Mouse (Mus musculus) hindbrain, embryonic 16.5 days (tissue): ENCODE results near the gene Barx2. TPM values are rescaled to one million over a fixed set of nuclear protein-coding genes. Genes with fewer than 3 reads are reported as not detected.

Experiments
- ATAC-seq: fragments of 200-750 bp; cut with Nextera tagmentation; 2 replicates; pipeline ENCODE4 v1.8.0; 2017; ENCODE audit warnings: moderate TSS enrichment, moderate library complexity
- H3K27ac ChIP-seq: fragments of 300-500 bp; sonication (generic); 2 replicates; pipeline ENCODE4 v1.5.1; 2014; ENCODE audit warnings: low read depth, mild to moderate bottlenecking, control low read depth, low read length, moderate library complexity
- H3K27me3 ChIP-seq: fragments of 300-500 bp; sonication (generic); replicated peaks from 2 replicates; pipeline ENCODE4 v1.6.1; 2014; ENCODE audit warnings: low read length; ENCODE audit not compliant: control insufficient read depth, insufficient read depth
- H3K36me3 ChIP-seq: fragments of 300-500 bp; sonication (generic); 2 replicates; pipeline ENCODE4 v1.6.1; 2014; ENCODE audit warnings: mild to moderate bottlenecking, low read length, moderate library complexity, mixed read lengths; ENCODE audit not compliant: control insufficient read depth, insufficient read depth
- H3K4me1 ChIP-seq: fragments of 300-500 bp; sonication (generic); 2 replicates; pipeline ENCODE4 v1.6.1; 2014; ENCODE audit warnings: low read depth, low read length; ENCODE audit not compliant: control insufficient read depth, insufficient read depth
- H3K4me2 ChIP-seq: fragments of 300-500 bp; sonication (generic); 2 replicates; pipeline ENCODE4 v1.6.1; 2014; ENCODE audit warnings: mild to moderate bottlenecking, low read length, control low read depth, moderate library complexity
- H3K4me3 ChIP-seq: fragments of 300-500 bp; sonication (generic); 2 replicates; pipeline ENCODE4 v1.5.1; 2014; ENCODE audit warnings: mild to moderate bottlenecking, low read length, control low read depth, moderate library complexity
- H3K9ac ChIP-seq: fragments of 300-500 bp; sonication (generic); 2 replicates; pipeline ENCODE4 v1.6.1; 2014; ENCODE audit warnings: low read depth, mild to moderate bottlenecking, control low read depth, low read length, moderate library complexity
- H3K9me3 ChIP-seq: fragments of 300-500 bp; sonication (generic); 2 replicates; pipeline ENCODE4 v1.6.1; 2014; ENCODE audit warnings: mild to moderate bottlenecking, low read length, moderate library complexity; ENCODE audit not compliant: control insufficient read depth
- WGBS: fragments of 180-500 bp; shearing (Covaris S2); extraction: QIAGEN DNeasy Blood & Tissue Kit; methylation state at CpG from one replicate; pipeline ENCODE4 v1.1.7; 2014; 5-methylcytosine and 5-hydroxymethylcytosine counted together
- polyA plus RNA-seq: library from polyadenylated mRNA; unstranded; fragments of >200 nt; fragmentation: Nextera tagmentation; extraction: Ambion mirVana; gene quantifications from 2 replicates; pipeline ENCODE4 v1.2.1, GENCODE M21; 2015

Barx2 gene
- polyA plus RNA-seq, 1 experiment from 2014 or later = 0.45 TPM

DNA sequence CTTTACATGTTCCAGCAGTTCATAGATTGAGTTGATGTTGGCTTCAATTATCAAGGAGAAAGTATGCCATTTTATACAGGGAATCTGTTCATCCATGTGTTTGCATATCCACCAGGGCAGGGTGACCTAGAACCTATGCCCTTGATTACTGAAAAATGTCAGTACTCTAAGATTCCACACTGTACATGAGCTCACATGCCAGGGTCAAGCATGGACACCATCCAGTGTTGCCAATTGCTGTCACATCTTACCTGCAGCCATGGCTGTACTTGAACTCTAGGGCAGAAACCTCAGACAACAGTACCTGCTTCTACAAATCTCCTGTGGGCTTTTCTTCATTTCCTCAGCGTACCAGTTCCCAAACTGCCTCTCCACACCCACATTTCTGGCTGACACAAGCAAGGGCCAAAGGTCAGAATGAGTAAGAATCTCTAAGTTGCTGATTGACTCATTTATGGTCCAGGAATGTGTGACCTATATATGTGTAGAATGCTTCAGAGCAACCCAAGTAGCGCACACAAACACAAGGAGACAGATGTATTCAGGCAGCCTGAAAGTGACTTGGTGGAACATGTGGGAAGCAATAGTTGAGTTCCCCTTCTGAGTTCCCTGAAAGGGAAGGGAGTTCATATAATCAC is 44.3 kb downstream of the Barx2 start:
- no peak overlapping the region for H3K27ac ChIP-seq
- H3K27me3 ChIP-seq = no peaks in the 10 kb centered on the region
- no peaks in the 10 kb centered on the region for H3K4me1 ChIP-seq
- H3K4me2 ChIP-seq = no peak overlapping the region
- H3K9me3 ChIP-seq = no peaks in the 10 kb centered on the region
- no peaks in the 10 kb centered on the region for H3K36me3 ChIP-seq
- H3K4me3 ChIP-seq = no peak overlapping the region
- ATAC-seq = no peak
- no peak overlapping the region for H3K9ac ChIP-seq
- WGBS = 82% methylated on average over 2 of the region's 2 CpGs

DNA sequence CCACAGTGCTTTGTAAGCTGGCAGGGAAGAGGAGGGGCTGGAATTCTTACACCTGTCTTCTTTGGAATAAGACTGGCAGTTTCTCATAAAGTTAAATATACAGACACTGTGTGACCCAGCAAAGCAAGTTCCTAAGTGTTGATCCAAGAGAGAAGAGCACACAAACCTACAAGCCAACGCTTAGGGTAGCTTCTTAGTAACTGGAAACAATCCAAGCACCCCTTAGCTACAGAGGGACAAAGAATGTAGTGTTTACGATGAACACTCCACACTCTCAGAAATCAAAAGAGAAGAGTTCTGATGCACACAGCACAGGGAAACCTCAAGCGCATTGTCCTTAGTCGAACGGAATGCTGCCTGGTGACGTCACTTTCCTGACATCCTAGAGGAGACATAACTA is 49.4 kb downstream of the Barx2 start:
- Histone ChIP-seq H3K27me3 (no peaks in the 10 kb centered on the region), H3K27ac (no peak overlapping the region), H3K4me2 (no peak overlapping the region), H3K9ac (no peak overlapping the region), H3K36me3 (no peaks in the 10 kb centered on the region), H3K4me3 (no peak overlapping the region), H3K9me3 (no peaks in the 10 kb centered on the region), H3K4me1 (no peaks in the 10 kb centered on the region)
- no peak for ATAC-seq
- WGBS = 61% methylated on average over 6 of the region's 6 CpGs

DNA sequence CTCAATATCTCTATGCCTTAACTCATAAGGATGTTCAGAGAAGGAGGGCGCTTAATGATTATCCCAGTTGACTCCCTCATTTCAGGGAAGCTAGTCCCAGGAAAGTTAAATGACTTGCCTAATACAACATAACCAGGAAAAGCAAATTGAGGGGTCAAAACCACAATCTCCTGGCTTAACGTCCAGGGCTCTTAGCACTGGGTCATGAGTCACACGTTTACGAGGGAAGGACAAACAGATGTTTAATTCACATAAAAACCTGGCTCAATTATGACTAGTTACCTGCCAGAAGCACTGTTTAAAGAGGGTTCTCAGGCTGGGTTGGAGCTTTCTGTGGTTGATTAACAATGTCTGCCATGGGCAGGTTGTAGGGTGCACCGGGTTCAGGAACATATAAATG is 53.8 kb downstream of the Barx2 start:
- 88% methylated on average over 5 of the region's 5 CpGs for WGBS
- no peak overlapping the region for H3K4me3 ChIP-seq
- ATAC-seq = no peak
- H3K27ac ChIP-seq = no peak overlapping the region
- H3K4me2 ChIP-seq = no peak overlapping the region
- peaks cover 13% of the 10 kb centered on the region for H3K4me1 ChIP-seq
- H3K36me3 ChIP-seq = no peaks in the 10 kb centered on the region
- no peak overlapping the region for H3K9ac ChIP-seq
- H3K27me3 ChIP-seq = no peaks in the 10 kb centered on the region
- no peaks in the 10 kb centered on the region for H3K9me3 ChIP-seq

DNA sequence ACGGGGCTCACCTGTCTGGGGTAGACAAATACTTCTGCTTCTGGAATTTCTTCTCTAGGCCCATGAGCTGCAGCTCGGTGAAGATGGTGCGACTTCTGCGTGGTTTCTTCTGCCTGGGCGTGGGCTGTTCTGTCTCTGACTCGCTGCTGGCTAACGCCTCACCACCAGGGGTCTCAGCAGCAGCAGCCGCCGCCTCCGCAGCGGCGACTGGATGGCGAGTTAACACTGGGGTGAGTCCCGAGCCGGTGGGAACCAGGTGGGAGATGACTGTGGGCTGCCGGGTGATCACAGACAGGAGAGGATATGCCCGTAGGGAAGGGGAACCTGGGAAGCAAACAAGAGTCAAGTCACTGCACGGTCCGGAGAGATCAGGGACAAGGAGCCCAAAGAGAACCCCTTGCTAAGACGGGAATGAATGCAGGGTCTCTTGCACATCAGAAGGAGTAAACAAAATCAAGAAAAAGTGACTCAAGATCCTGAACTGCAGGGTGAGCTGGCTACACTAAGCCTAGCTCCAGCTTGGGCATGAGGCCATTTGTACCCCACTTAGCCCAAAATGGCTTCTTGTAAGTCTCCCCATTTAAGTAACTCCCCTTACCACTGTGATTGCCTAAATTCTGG is 54.4 kb downstream of the Barx2 start:
- Histone ChIP-seq H3K4me2 (peak overlapping the region; percentile 49), H3K9me3 (no peaks in the 10 kb centered on the region), H3K9ac (peak overlapping the region; percentile 35; the same call in 1 of the 2 replicates), H3K36me3 (no peaks in the 10 kb centered on the region), H3K4me3 (peak overlapping the region; percentile 24), H3K4me1 (peaks cover 13% of the 10 kb centered on the region), H3K27ac (no peak overlapping the region), H3K27me3 (no peaks in the 10 kb centered on the region)
- peak; percentile 77 for ATAC-seq
- WGBS = 6% methylated on average over 20 of the region's 20 CpGs

DNA sequence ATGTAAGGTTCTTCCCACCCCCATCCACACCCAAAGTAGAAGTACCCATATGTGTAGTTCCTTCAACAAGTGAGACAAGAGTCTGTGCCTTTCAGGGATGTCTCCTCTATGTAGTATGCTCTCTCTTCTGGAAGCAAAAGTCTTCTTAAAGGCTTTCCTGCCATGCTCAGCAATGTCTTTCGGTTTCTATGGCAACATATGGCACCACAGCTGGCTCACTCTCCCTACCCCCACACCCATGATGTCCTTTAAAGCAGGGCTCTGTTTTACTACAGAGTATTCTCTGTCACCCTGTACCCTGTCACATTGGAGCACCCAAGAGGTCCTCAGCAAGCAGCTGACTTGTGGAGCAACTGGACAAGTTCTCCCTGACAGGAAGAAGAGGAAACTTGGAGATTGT is 55.8 kb downstream of the Barx2 start:
- ATAC-seq = peak; percentile 65
- WGBS = 96% methylated on average over 1 of the region's 1 CpGs

DNA sequence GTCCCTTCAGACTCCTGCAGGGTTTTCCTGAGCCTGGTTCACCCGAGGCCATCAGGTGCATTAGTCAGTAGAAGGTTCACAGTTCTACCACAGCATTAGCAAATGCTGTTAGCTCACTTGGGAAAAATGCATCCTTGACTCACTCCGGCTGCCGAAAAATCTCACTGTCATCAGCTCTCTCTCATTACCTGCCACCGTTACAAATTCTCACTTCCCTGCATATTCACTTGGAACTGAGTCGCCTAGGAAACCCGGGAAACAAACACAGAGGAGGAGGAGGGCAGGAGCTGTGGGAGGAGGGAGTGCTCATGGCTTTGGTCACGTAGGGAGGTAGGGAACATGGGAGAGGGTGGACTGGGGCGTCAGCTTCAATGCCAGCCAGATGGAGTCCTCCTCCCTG is 56.8 kb downstream of the Barx2 start:
- no peaks in the 10 kb centered on the region for H3K9me3 ChIP-seq
- no peak for ATAC-seq
- H3K27me3 ChIP-seq = no peaks in the 10 kb centered on the region
- 46% methylated on average over 8 of the region's 8 CpGs for WGBS
- no peak overlapping the region for H3K9ac ChIP-seq
- H3K4me2 ChIP-seq = no peak overlapping the region
- no peak overlapping the region for H3K27ac ChIP-seq
- H3K4me3 ChIP-seq = no peak overlapping the region
- H3K36me3 ChIP-seq = no peaks in the 10 kb centered on the region
- H3K4me1 ChIP-seq = peaks cover 13% of the 10 kb centered on the region

More for the DNA sequence above, 55.8 kb downstream of the Barx2 start:
- Histone ChIP-seq H3K9ac (no peak overlapping the region), H3K9me3 (no peaks in the 10 kb centered on the region), H3K4me2 (no peak overlapping the region), H3K4me3 (no peak overlapping the region), H3K4me1 (peaks cover 13% of the 10 kb centered on the region), H3K36me3 (no peaks in the 10 kb centered on the region), H3K27me3 (no peaks in the 10 kb centered on the region), H3K27ac (no peak overlapping the region)

DNA sequence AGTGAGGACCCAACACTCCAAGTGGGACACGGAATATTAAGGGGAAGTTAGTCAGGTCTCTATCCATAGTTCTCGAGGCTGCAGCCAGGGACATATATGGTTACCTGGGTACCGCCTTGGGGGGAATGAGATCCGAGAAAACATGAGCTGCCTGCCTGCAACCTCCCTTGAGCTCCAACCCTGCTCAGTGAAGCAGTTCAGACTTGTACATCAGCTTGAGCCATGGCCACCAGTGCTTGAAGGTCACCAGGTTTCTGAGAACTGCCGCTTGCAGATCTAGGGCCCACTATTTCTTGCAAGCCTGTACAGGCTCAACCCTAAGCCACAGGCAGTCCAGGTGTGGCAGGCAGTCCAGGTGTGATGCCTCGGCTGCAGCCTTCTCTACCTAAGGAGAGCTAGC is 57.6 kb downstream of the Barx2 start:
- Histone ChIP-seq H3K27me3 (no peaks in the 10 kb centered on the region), H3K9ac (no peak overlapping the region), H3K4me3 (no peak overlapping the region), H3K36me3 (no peaks in the 10 kb centered on the region), H3K4me1 (peaks cover 13% of the 10 kb centered on the region), H3K9me3 (no peaks in the 10 kb centered on the region), H3K27ac (no peak overlapping the region), H3K4me2 (no peak overlapping the region)
- no peak for ATAC-seq
- WGBS = 93% methylated on average over 6 of the region's 6 CpGs

DNA sequence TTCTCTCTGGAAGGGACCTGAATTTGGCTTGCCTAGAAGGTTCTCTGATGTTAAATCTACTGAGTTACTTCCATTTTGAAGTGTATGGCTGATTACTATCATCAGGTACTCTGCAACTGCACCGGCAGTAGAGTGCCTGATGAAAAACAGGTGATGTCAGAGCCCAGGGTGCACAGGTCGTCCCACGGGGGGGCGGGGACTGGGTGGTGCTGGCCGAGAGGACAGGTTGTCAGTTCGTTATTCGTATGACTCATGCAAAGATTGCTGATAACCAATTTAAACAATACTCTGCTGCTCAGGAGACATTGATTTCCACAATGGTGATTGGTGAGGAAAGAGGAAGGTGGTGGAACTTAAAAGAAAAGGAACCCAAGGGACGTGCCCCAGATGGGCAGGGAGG is 61.6 kb downstream of the Barx2 start:
- no peak overlapping the region for H3K4me3 ChIP-seq
- H3K4me2 ChIP-seq = no peak overlapping the region
- H3K27ac ChIP-seq = no peak overlapping the region
- H3K36me3 ChIP-seq = no peaks in the 10 kb centered on the region
- ATAC-seq = no peak
- H3K27me3 ChIP-seq = no peaks in the 10 kb centered on the region
- H3K9ac ChIP-seq = no peak overlapping the region
- no peaks in the 10 kb centered on the region for H3K9me3 ChIP-seq
- no peaks in the 10 kb centered on the region for H3K4me1 ChIP-seq
- WGBS = 84% methylated on average over 8 of the region's 8 CpGs

DNA sequence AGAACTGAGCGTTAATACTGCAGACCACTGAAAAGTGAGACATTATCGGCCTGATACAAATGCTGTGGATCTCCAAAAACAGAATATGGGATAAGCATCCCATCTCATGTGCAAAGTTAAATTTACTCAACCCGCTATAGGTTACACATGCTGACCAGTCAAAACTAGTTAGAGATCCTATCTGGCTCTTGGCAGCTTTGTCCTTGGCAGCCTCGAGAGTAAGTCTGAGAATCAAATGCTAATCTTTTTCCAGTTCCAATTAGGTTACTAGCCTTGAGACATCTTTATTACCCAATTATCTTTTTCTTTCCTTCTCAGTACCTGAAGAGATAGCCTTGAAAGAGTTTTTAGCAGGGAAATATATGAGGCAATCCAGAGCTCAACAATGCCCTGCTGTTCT is 62.6 kb downstream of the Barx2 start:
- Histone ChIP-seq H3K9me3 (no peaks in the 10 kb centered on the region), H3K4me1 (no peaks in the 10 kb centered on the region), H3K4me3 (no peak overlapping the region), H3K27ac (no peak overlapping the region), H3K36me3 (no peaks in the 10 kb centered on the region), H3K27me3 (no peaks in the 10 kb centered on the region), H3K4me2 (no peak overlapping the region), H3K9ac (no peak overlapping the region)
- WGBS = 91% methylated on average over 4 of the region's 4 CpGs
- no peak for ATAC-seq
